Mouse (Mus musculus) bone marrow, adult 2 months (tissue): ENCODE results near the gene Diablo.

Source experiments
- CTCF ChIP-seq: fragments of 200-500 bp; IDR thresholded peaks from 2 replicates; pipeline ENCODE4 v1.5.1; 2011; ENCODE audit warnings: low read length, control low read depth; ENCODE audit not compliant: control insufficient read depth, insufficient read depth
- POLR2A ChIP-seq: fragments of 200-500 bp; IDR thresholded peaks from 2 replicates; pipeline ENCODE4 v1.6.1; 2011; ENCODE audit warnings: low read depth, mild to moderate bottlenecking, control low read depth, low read length, borderline replicate concordance; ENCODE audit not compliant: control insufficient read depth

DNA sequence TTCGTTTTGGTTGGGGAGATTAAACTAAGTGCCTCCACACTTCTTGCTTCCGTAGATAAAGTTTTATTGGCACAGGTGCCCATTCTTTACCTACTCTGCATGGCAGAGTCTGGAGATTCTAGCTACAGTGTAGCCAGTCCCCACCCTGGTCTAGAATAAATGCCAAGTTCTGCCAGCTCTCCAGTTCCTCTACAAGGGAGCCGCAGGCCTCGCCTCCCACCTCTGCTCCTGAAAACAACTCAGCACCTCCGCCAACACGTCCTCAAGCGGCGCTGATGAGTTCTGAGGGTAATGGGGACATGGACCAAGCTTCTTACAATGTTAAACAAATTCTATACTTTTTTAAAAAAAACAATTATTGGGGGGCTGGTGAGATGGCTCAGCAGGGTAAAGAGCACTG lies 35.6 kb upstream of the Diablo start:
- TF ChIP-seq POLR2A (no peak), CTCF (no peak)
